Mouse (Mus musculus) stomach, embryonic 16.5 days (tissue): Measurements from ENCODE around the gene Atxn2. TPM values are rescaled to one million over a fixed set of nuclear protein-coding genes. Genes with fewer than 3 reads are reported as not detected.

Experiments used
- ATAC-seq: fragments of 200-750 bp; cut with Nextera tagmentation; 2 replicates; pipeline ENCODE4 v1.8.0; 2017; ENCODE audit warnings: moderate number of reproducible peaks, moderate TSS enrichment; ENCODE audit not compliant: insufficient read depth, low FRiP score
- H3K27ac ChIP-seq: fragments of 300-500 bp; sonication (generic); 2 replicates; pipeline ENCODE4 v1.5.1; 2014; ENCODE audit warnings: low read length
- H3K27me3 ChIP-seq: fragments of 300-500 bp; sonication (generic); 2 replicates; pipeline ENCODE4 v1.6.1; 2014; ENCODE audit warnings: low read length, control low read depth, mixed read lengths; ENCODE audit not compliant: control insufficient read depth, insufficient read depth
- H3K36me3 ChIP-seq: fragments of 300-500 bp; sonication (generic); 2 replicates; pipeline ENCODE4 v1.6.1; 2014; ENCODE audit warnings: low read length; ENCODE audit not compliant: control insufficient read depth, insufficient read depth
- H3K4me1 ChIP-seq: fragments of 300-500 bp; sonication (generic); 2 replicates; pipeline ENCODE4 v1.6.1; 2014; ENCODE audit warnings: low read length, control low read depth, mixed read lengths; ENCODE audit not compliant: control insufficient read depth, insufficient read depth
- H3K4me2 ChIP-seq: fragments of 300-500 bp; sonication (generic); 2 replicates; pipeline ENCODE4 v1.6.1; 2014; ENCODE audit warnings: low read depth, low read length, mixed read lengths
- H3K4me3 ChIP-seq: fragments of 300-500 bp; sonication (generic); replicated peaks from 2 replicates; pipeline ENCODE4 v1.5.1; 2014; ENCODE audit warnings: mild to moderate bottlenecking, low read length
- H3K9ac ChIP-seq: fragments of 300-500 bp; sonication (generic); 2 replicates; pipeline ENCODE4 v1.6.1; 2014; ENCODE audit warnings: low read length
- H3K9me3 ChIP-seq: fragments of 300-500 bp; sonication (generic); replicated peaks from 2 replicates; pipeline ENCODE4 v1.6.1; 2016; ENCODE audit warnings: low read length, control low read depth; ENCODE audit not compliant: control insufficient read depth
- WGBS: fragments of 180-500 bp; shearing (Covaris S2); extraction: QIAGEN DNeasy Blood & Tissue Kit; methylation state at CpG from one replicate; pipeline ENCODE4 v1.1.7; 2014; 5-methylcytosine and 5-hydroxymethylcytosine counted together
- polyA plus RNA-seq: library from polyadenylated mRNA; unstranded; fragments of >200 nt; fragmentation: Nextera tagmentation; extraction: Ambion mirVana; gene quantifications from 2 replicates; pipeline ENCODE4 v1.2.1, GENCODE M21; 2015

The Atxn2 gene
- polyA plus RNA-seq, 1 experiment from 2014 or later, result 36.6 TPM

GRCm38 (mm10) chr5:121783862-121784500, 72.8 kb downstream of the Atxn2 start:
- Histone ChIP-seq H3K4me3 (no peak overlapping the region), H3K9me3 (no peaks in the 10 kb centered on the region), H3K9ac (no peak overlapping the region), H3K36me3 (peaks cover 19% of the 10 kb centered on the region; the same call in 1 of the 2 replicates), H3K27ac (peak overlapping the region; percentile 57), H3K4me1 (peaks cover 6% of the 10 kb centered on the region; the same call in 1 of the 2 replicates), H3K4me2 (no peak overlapping the region), H3K27me3 (no peaks in the 10 kb centered on the region)
- 41% methylated on average over 10 of the region's 10 CpGs for WGBS
- ATAC-seq, result peak; percentile 80

GRCm38 (mm10) chr5:121791026-121791425, 79.9 kb downstream of the Atxn2 start:
- no peak overlapping the region for H3K9ac ChIP-seq
- H3K4me2 ChIP-seq, result no peak overlapping the region
- no peak overlapping the region for H3K27ac ChIP-seq
- H3K27me3 ChIP-seq, result no peaks in the 10 kb centered on the region
- ATAC-seq, result no peak
- H3K36me3 ChIP-seq, result peaks cover 24% of the 10 kb centered on the region; the same call in 1 of the 2 replicates
- 85% methylated on average over 5 of the region's 5 CpGs for WGBS
- H3K4me1 ChIP-seq, result no peaks in the 10 kb centered on the region
- H3K9me3 ChIP-seq, result no peaks in the 10 kb centered on the region
- no peak overlapping the region for H3K4me3 ChIP-seq

GRCm38 (mm10) chr5:121795800-121796199, 84.7 kb downstream of the Atxn2 start:
- peaks cover 28% of the 10 kb centered on the region; the same call in 1 of the 2 replicates for H3K36me3 ChIP-seq

GRCm38 (mm10) chr5:121798447-121798846, 87.3 kb downstream of the Atxn2 start:
- Histone ChIP-seq H3K27ac (no peak overlapping the region), H3K4me3 (no peak overlapping the region), H3K9me3 (no peaks in the 10 kb centered on the region), H3K9ac (no peak overlapping the region), H3K4me2 (no peak overlapping the region), H3K36me3 (peaks cover 26% of the 10 kb centered on the region; the same call in 1 of the 2 replicates), H3K4me1 (no peaks in the 10 kb centered on the region), H3K27me3 (no peaks in the 10 kb centered on the region)
- no peak for ATAC-seq
- 93% methylated on average over 2 of the region's 2 CpGs for WGBS

More at GRCm38 (mm10) chr5:121795800-121796199, 84.7 kb downstream of the Atxn2 start:
- H3K4me2 ChIP-seq, result no peak overlapping the region
- H3K9me3 ChIP-seq, result no peaks in the 10 kb centered on the region
- 83% methylated on average over 3 of the region's 3 CpGs for WGBS
- no peaks in the 10 kb centered on the region for H3K4me1 ChIP-seq
- no peak for ATAC-seq
- H3K27ac ChIP-seq, result no peak overlapping the region
- no peaks in the 10 kb centered on the region for H3K27me3 ChIP-seq
- H3K9ac ChIP-seq, result no peak overlapping the region
- H3K4me3 ChIP-seq, result no peak overlapping the region

- no peak for ATAC-seq
- H3K4me1 ChIP-seq, result no peaks in the 10 kb centered on the region
- 0 out of 2 replicates have a peak, but pooled peaks cover 9% of the 10 kb centered on the region for H3K36me3 ChIP-seq
- WGBS, result 57% methylated on average over 3 of the region's 3 CpGs
- H3K27me3 ChIP-seq, result no peaks in the 10 kb centered on the region
- H3K4me2 ChIP-seq, result no peak overlapping the region
- no peak overlapping the region for H3K4me3 ChIP-seq
- H3K9ac ChIP-seq, result no peak overlapping the region
- no peak overlapping the region for H3K27ac ChIP-seq
- no peaks in the 10 kb centered on the region for H3K9me3 ChIP-seq
Observed at GRCm38 (mm10) chr5:121807186-121807585, 96.0 kb downstream of the Atxn2 start.

- Histone ChIP-seq H3K36me3 (0 out of 2 replicates have a peak, but pooled peaks cover 7% of the 10 kb centered on the region), H3K4me2 (no peak overlapping the region), H3K4me1 (no peaks in the 10 kb centered on the region), H3K9me3 (no peaks in the 10 kb centered on the region), H3K4me3 (no peak overlapping the region), H3K27me3 (no peaks in the 10 kb centered on the region), H3K9ac (no peak overlapping the region), H3K27ac (no peak overlapping the region)
- ATAC-seq, result no peak
- WGBS, result 89% methylated on average over 2 of the region's 2 CpGs
Observed at GRCm38 (mm10) chr5:121808202-121808601, 97.1 kb downstream of the Atxn2 start.

GRCm38 (mm10) chr5:121809667-121810224, 98.6 kb downstream of the Atxn2 start:
- Histone ChIP-seq H3K27me3 (no peaks in the 10 kb centered on the region), H3K9ac (no peak overlapping the region), H3K4me2 (no peak overlapping the region), H3K36me3 (no peaks in the 10 kb centered on the region), H3K27ac (no peak overlapping the region), H3K4me3 (no peak overlapping the region), H3K4me1 (no peaks in the 10 kb centered on the region), H3K9me3 (no peaks in the 10 kb centered on the region)
- ATAC-seq, result no peak
- WGBS, result 65% methylated on average over 5 of the region's 5 CpGs

- Histone ChIP-seq H3K4me2 (no peak overlapping the region), H3K9me3 (no peaks in the 10 kb centered on the region), H3K4me3 (no peak overlapping the region), H3K27me3 (no peaks in the 10 kb centered on the region), H3K9ac (no peak overlapping the region), H3K4me1 (no peaks in the 10 kb centered on the region), H3K36me3 (no peaks in the 10 kb centered on the region), H3K27ac (no peak overlapping the region)
- 84% methylated on average over 17 of the region's 17 CpGs for WGBS
- no peak for ATAC-seq
Observed at GRCm38 (mm10) chr5:121810331-121811151, 99.4 kb downstream of the Atxn2 start.

- H3K9ac ChIP-seq, result no peak overlapping the region
- no peak overlapping the region for H3K4me2 ChIP-seq
- H3K9me3 ChIP-seq, result no peaks in the 10 kb centered on the region
- H3K4me1 ChIP-seq, result no peaks in the 10 kb centered on the region
- no peak overlapping the region for H3K27ac ChIP-seq
- ATAC-seq, result 0 out of 2 replicates have a peak, but pooled peaks have one; percentile 8
- WGBS, result 92% methylated on average over 5 of the region's 5 CpGs
- peaks cover 2% of the 10 kb centered on the region; the same call in 1 of the 2 replicates for H3K36me3 ChIP-seq
- H3K4me3 ChIP-seq, result no peak overlapping the region
- no peaks in the 10 kb centered on the region for H3K27me3 ChIP-seq
Observed at GRCm38 (mm10) chr5:121811485-121811931, 100.4 kb downstream of the Atxn2 start.
